Mouse (Mus musculus): ENCODE results near the gene Msmp.

DNA sequence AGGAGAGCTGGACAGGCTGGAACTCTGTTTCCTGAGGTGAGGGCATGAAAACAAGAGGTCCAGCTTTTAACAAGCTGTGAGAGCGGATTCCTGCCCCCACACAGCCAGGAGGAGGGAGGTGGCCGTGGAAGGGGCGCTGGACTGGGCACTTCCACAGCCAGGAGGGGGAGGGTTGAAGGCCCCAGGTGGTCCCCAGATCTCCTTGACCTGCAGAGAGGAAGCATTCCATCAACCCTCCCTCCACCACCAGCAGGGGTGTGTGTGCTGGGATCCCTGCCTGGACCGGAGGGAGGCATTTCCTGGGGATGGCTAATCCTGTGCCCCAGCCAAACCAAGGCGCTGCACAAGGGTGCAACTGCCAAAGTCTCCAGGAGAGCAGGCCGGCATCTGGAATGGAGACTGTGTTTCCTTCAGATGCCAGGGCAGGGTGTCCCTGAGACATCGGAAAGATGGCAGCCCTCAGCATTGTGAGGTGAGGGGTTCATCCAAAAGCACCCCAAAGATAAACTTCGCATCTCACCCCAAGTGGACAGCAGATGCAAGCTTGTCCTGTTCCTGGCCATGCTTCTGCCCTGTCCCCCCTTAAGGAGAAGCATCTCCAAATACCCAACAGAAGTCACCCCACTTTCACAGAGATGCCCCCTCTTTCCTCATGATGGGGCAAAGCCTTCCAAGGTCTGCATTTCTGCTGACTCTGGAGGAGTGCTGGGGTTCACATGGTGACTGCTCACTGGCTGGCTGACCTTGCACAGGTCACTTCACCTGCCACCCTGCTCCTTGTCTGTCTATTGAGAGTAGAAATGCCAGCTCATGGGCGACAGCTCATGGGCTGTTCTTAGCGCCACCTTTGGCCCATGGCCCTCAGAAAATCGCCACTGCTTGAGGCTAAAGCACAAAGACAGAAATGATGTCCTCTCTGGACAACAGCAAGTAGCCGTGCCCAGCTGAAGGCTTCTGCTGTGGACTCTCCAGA, at the start of gene Msmp:
- no peak for TF ChIP-seq POLR2A (IDR thresholded peaks at IDR 0.05; ENCODE audit: insufficient read length, low read depth)
- TF ChIP-seq MAX (IDR thresholded peaks at IDR 0.05; ENCODE audit: low read depth): no peak
- TF ChIP-seq CEBPB (IDR thresholded peaks at IDR 0.05; ENCODE audit: insufficient read depth, poor library complexity, severe bottlenecking): no peak

Measured in myocyte (in vitro differentiated cells).